In the genomic region with DNA sequence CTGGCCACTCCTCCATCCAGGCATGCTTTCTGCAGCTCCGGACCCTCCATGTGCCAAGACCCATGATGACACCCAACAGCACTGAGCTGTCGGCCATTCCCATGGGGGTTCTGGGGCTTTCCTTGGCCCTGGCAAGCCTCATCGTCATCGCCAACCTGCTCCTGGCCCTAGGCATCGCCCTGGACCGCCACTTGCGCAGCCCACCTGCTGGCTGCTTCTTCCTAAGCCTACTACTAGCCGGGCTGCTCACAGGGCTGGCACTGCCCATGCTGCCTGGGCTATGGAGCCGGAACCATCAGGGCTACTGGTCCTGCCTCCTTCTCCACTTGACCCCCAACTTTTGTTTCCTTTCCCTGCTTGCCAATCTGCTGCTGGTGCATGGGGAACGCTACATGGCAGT, we compare ENCODE assay signal across 25 mouse cellular contexts. TPM values are rescaled to one million over a fixed set of nuclear protein-coding genes. Genes with fewer than 3 reads are reported as not detected.
A peak's percentile ranks its signal among the peaks of the same experiment; 100 is the strongest.
DNase-seq lines count a peak whose midpoint lies in the region; ATAC-seq and TF ChIP-seq lines count a peak whose summit lies in the region.
"Had no signal": no experiment of that assay in that cellular context is flagged by ENCODE, and none has a peak within 500 bp of the region (broad histone marks: within the 10 kb centered on the region; RNA-seq: fewer than 3 reads in every experiment).

A gene (plus strand): TSS at position 13 of the 400 bp plus-strand sequence.

- H3K27ac ChIP-seq in kidney, embryonic 15.5 days: peak within 1 kb of the TSS; percentile 34
- no peak within 1 kb of the TSS for H3K27ac ChIP-seq in embryonic facial prominence, embryonic 13.5 days
- H3K27ac ChIP-seq: embryonic facial prominence, embryonic 15.5 days; forebrain, embryonic 13.5 days; hindbrain, embryonic 13.5 days; left cerebral cortex, adult 2 months; limb, embryonic 12.5 days; liver, embryonic 12.5 days; neural tube, embryonic 15.5 days had no signal

- no peaks in the 10 kb centered on the region for H3K27me3 ChIP-seq in kidney, embryonic 15.5 days
- H3K27me3 ChIP-seq in E14TG2a.4 (ENCODE audit: insufficient read depth, low read length): no peaks in the 10 kb centered on the region
- no peaks in the 10 kb centered on the region for H3K27me3 ChIP-seq in embryonic facial prominence, embryonic 13.5 days
- H3K27me3 ChIP-seq: embryonic facial prominence, embryonic 15.5 days; forebrain, embryonic 13.5 days; hindbrain, embryonic 13.5 days; limb, embryonic 12.5 days; neural tube, embryonic 15.5 days had no signal

- no peaks in the 10 kb centered on the region for H3K9me3 ChIP-seq in kidney, embryonic 15.5 days (replicated peaks)
- no peaks in the 10 kb centered on the region for H3K9me3 ChIP-seq in E14TG2a.4 (ENCODE audit: low read length)
- H3K9me3 ChIP-seq in embryonic facial prominence, embryonic 13.5 days: no peaks in the 10 kb centered on the region
- H3K9me3 ChIP-seq: embryonic facial prominence, embryonic 15.5 days; forebrain, embryonic 13.5 days; hindbrain, embryonic 13.5 days; limb, embryonic 12.5 days; liver, embryonic 12.5 days; neural tube, embryonic 15.5 days had no signal

- no peak within 1 kb of the TSS for H3K4me3 ChIP-seq in kidney, embryonic 15.5 days (replicated peaks)
- H3K4me3 ChIP-seq in E14TG2a.4 (replicated peaks; ENCODE audit: low read length): peak within 1 kb of the TSS; percentile 41
- no peak within 1 kb of the TSS for H3K4me3 ChIP-seq in embryonic facial prominence, embryonic 13.5 days
- H3K4me3 ChIP-seq: embryonic facial prominence, embryonic 15.5 days; forebrain, embryonic 13.5 days; hindbrain, embryonic 13.5 days; left cerebral cortex, adult 2 months; limb, embryonic 12.5 days; liver, embryonic 12.5 days; neural tube, embryonic 15.5 days had no signal

- TF ChIP-seq CTCF in E14TG2a.4 (conservative IDR thresholded peaks at IDR 0.05; ENCODE audit: low read length): no peak

- ATAC-seq in cerebellum, adult (ENCODE audit: insufficient number of reproducible peaks, low FRiP score, low TSS enrichment): no peak
- no peak for ATAC-seq in kidney, embryonic 15.5 days (replicated peaks; ENCODE audit: low FRiP score)
- no peak for ATAC-seq in embryonic facial prominence, embryonic 13.5 days (ENCODE audit: insufficient number of reproducible peaks, insufficient read depth, low FRiP score, low TSS enrichment, low read depth)
- ATAC-seq: forebrain, embryonic 13.5 days; liver, embryonic 12.5 days; liver, postnatal 0 days had no signal

- H3K4me1 ChIP-seq in kidney, embryonic 15.5 days: peaks cover 58% of the 10 kb centered on the region
- peaks cover 70% of the 10 kb centered on the region for H3K4me1 ChIP-seq in E14TG2a.4 (replicated peaks; ENCODE audit: low read depth, low read length)
- peaks cover 26% of the 10 kb centered on the region for H3K4me1 ChIP-seq in embryonic facial prominence, embryonic 13.5 days

- DNase-seq in cerebellum, adult 9-11 months: peak; percentile 18
- DNase-seq in kidney, postnatal 10 days: no peak
- DNase-seq in urinary bladder, adult 18-20 months (ENCODE audit: low spot score in 2 of 2): no peak
- DNase-seq in natural killer cell, adult 2 months (ENCODE audit: low spot score in 2 of 2): no peak
- DNase-seq: adrenal gland, postnatal 25 days; cerebellum, adult 2 months; gastrocnemius, postnatal 10 days; heart, postnatal 4 days; liver, postnatal 0 days; lung, postnatal 36 days; right cerebral cortex, postnatal 25 days; thymus, adult 18-20 months; thymus, postnatal 25 days had no signal

- peak within 1 kb of the TSS; percentile 7; the same call in 1 of the 2 replicates for H3K4me2 ChIP-seq in kidney, embryonic 15.5 days
- no peak within 1 kb of the TSS for H3K4me2 ChIP-seq in embryonic facial prominence, embryonic 13.5 days
- H3K4me2 ChIP-seq: embryonic facial prominence, embryonic 15.5 days; forebrain, embryonic 13.5 days; hindbrain, embryonic 13.5 days; limb, embryonic 12.5 days; liver, embryonic 12.5 days; midbrain, embryonic 11.5 days; neural tube, embryonic 15.5 days had no signal

- H3K36me3 ChIP-seq in kidney, embryonic 15.5 days: peaks cover 49% of the 10 kb centered on the region
- peaks cover 50% of the 10 kb centered on the region for H3K36me3 ChIP-seq in E14TG2a.4 (ENCODE audit: insufficient read depth, low read length)
- H3K36me3 ChIP-seq in embryonic facial prominence, embryonic 13.5 days: peaks cover 49% of the 10 kb centered on the region

- H3K9ac ChIP-seq in kidney, embryonic 15.5 days: 0 out of 2 replicates have a peak within 1 kb of the TSS, but pooled peaks have one; percentile 14
- H3K9ac ChIP-seq in embryonic facial prominence, embryonic 13.5 days: 0 out of 2 replicates have a peak within 1 kb of the TSS, but pooled peaks have one; percentile 16
- H3K9ac ChIP-seq: embryonic facial prominence, embryonic 15.5 days; forebrain, embryonic 13.5 days; hindbrain, embryonic 13.5 days; limb, embryonic 12.5 days; liver, embryonic 12.5 days; liver, postnatal 0 days; neural tube, embryonic 15.5 days had no signal

- 87% methylated on average over 10 of the region's 10 CpGs for WGBS in kidney, embryonic 15.5 days
- WGBS in embryonic facial prominence, embryonic 13.5 days: 92% methylated on average over 10 of the region's 10 CpGs

RNA-seq across cellular contexts. Expression of the gene that starts here (rescaled TPM):
- 1.7 and 2.1 TPM in 2 replicates for polyA plus RNA-seq in kidney, embryonic 15.5 days (2015; fragmentation: Nextera tagmentation; extraction: Ambion mirVana)
- polyA plus RNA-seq in embryonic facial prominence, embryonic 13.5 days (2015; fragmentation: Nextera tagmentation; extraction: Ambion mirVana): 0.20 and 0.33 TPM in 2 replicates
- polyA plus RNA-seq: cerebellum, adult 2 months; embryonic facial prominence, embryonic 15.5 days; forebrain, embryonic 13.5 days; midbrain, embryonic 11.5 days; neural tube, embryonic 15.5 days had no signal
